16 mouse cellular contexts compared by ENCODE assay signal in genomic region chr9:29942183-29942952, GRCm38 (mm10). TPM values are rescaled to one million over a fixed set of nuclear protein-coding genes. Genes with fewer than 3 reads are reported as not detected.
A peak's percentile ranks its signal among the peaks of the same experiment; 100 is the strongest.
DNase-seq lines count a peak whose midpoint lies in the region; ATAC-seq and TF ChIP-seq lines count a peak whose summit lies in the region.
"Had no signal": no experiment of that assay in that cellular context is flagged by ENCODE, and none has a peak within 500 bp of the region (broad histone marks: within the 10 kb centered on the region; RNA-seq: fewer than 3 reads in every experiment).

No protein-coding gene starts in this region.

- H3K36me3 ChIP-seq in midbrain, embryonic 14.5 days (ENCODE audit: control insufficient read depth, insufficient read depth, low read length) = no peaks in the 10 kb centered on the region
- H3K36me3 ChIP-seq in midbrain, embryonic 10.5 days = no peaks in the 10 kb centered on the region
- H3K36me3 ChIP-seq in hindbrain, postnatal 0 days (ENCODE audit: insufficient read depth, low read length) = no peaks in the 10 kb centered on the region
- H3K36me3 ChIP-seq: limb, embryonic 10.5 days had no signal

- no peak overlapping the region for H3K9ac ChIP-seq in midbrain, embryonic 14.5 days (replicated peaks; ENCODE audit: low read length)
- H3K9ac ChIP-seq in hindbrain, postnatal 0 days (replicated peaks; ENCODE audit: low read length) = no peak overlapping the region
- H3K9ac ChIP-seq: liver, postnatal 0 days had no signal

- ATAC-seq in midbrain, embryonic 14.5 days (ENCODE audit: low FRiP score, low TSS enrichment) = no peak; the same call in 1 of the 2 replicates
- no peak for ATAC-seq in hindbrain, postnatal 0 days
- ATAC-seq: CD4-positive, CD25-positive, alpha-beta regulatory T cell, adult 4 months; liver, postnatal 0 days; Patski had no signal

- DNase-seq in heart, adult 11 months = peak; percentile 83
- DNase-seq in heart, adult 9 months (ENCODE audit: low spot score in 2 of 2) = no peak
- DNase-seq in midbrain, embryonic 14.5 days = peak; percentile 53
- no peak for DNase-seq in midbrain, embryonic 10.5 days (ENCODE audit: low spot score)
- peak; percentile 70 for DNase-seq in hindbrain, postnatal 0 days (ENCODE audit: low spot score)
- DNase-seq in right cerebral cortex, postnatal 36 days (ENCODE audit: low spot score in 2 of 2) = peak; percentile 38 to 40
- no peak for DNase-seq in ovary, postnatal 36 days (ENCODE audit: low spot score)
- DNase-seq: adrenal gland, postnatal 14 days; cerebellum, adult 9-10 months; kidney, postnatal 25 days; liver, postnatal 0 days had no signal

- 49% methylated on average over 11 of the region's 11 CpGs for WGBS in midbrain, embryonic 14.5 days
- 63% methylated on average over 11 of the region's 11 CpGs for WGBS in midbrain, embryonic 10.5 days
- WGBS in hindbrain, postnatal 0 days = 43% methylated on average over 11 of the region's 11 CpGs

- no peak overlapping the region for H3K4me2 ChIP-seq in midbrain, embryonic 14.5 days (ENCODE audit: low read length)
- no peak overlapping the region for H3K4me2 ChIP-seq in hindbrain, postnatal 0 days (ENCODE audit: low read depth, low read length)

- no peaks in the 10 kb centered on the region for H3K27me3 ChIP-seq in midbrain, embryonic 14.5 days (ENCODE audit: control insufficient read depth, insufficient read depth, low read length)
- peaks cover 49% of the 10 kb centered on the region for H3K27me3 ChIP-seq in midbrain, embryonic 10.5 days (ENCODE audit: low read depth, poor library complexity, severe bottlenecking)
- no peaks in the 10 kb centered on the region for H3K27me3 ChIP-seq in hindbrain, postnatal 0 days (ENCODE audit: insufficient read depth, low read length)

- TF ChIP-seq CTCF in hindbrain, postnatal 0 days (IDR thresholded peaks at IDR 0.05; ENCODE audit: low read depth) = no peak

- H3K4me1 ChIP-seq in midbrain, embryonic 14.5 days (ENCODE audit: control insufficient read depth, insufficient read depth, low read length) = peaks cover 27% of the 10 kb centered on the region
- peaks cover 12% of the 10 kb centered on the region for H3K4me1 ChIP-seq in midbrain, embryonic 10.5 days
- H3K4me1 ChIP-seq in hindbrain, postnatal 0 days (ENCODE audit: insufficient read depth, low read length) = peaks cover 5% of the 10 kb centered on the region

- H3K9me3 ChIP-seq in midbrain, embryonic 14.5 days (ENCODE audit: control insufficient read depth, low read length) = no peaks in the 10 kb centered on the region
- no peaks in the 10 kb centered on the region for H3K9me3 ChIP-seq in midbrain, embryonic 10.5 days (replicated peaks)
- H3K9me3 ChIP-seq in hindbrain, postnatal 0 days (ENCODE audit: low read length) = no peaks in the 10 kb centered on the region
- H3K9me3 ChIP-seq: limb, embryonic 10.5 days had no signal

- H3K27ac ChIP-seq in midbrain, embryonic 14.5 days (replicated peaks; ENCODE audit: low read depth, low read length) = no peak overlapping the region
- H3K27ac ChIP-seq in midbrain, embryonic 10.5 days (replicated peaks) = no peak overlapping the region
- H3K27ac ChIP-seq in hindbrain, postnatal 0 days = no peak overlapping the region
- H3K27ac ChIP-seq: limb, embryonic 10.5 days had no signal

- H3K4me3 ChIP-seq in midbrain, embryonic 14.5 days (replicated peaks; ENCODE audit: low read depth, low read length) = no peak overlapping the region
- no peak overlapping the region for H3K4me3 ChIP-seq in midbrain, embryonic 10.5 days
- no peak overlapping the region for H3K4me3 ChIP-seq in hindbrain, postnatal 0 days (ENCODE audit: low read length)
- H3K4me3 ChIP-seq: limb, embryonic 10.5 days had no signal

RNA-seq across cellular contexts. Expression of gene Ntm, which starts 20.6 kb away (rescaled TPM):
- polyA plus RNA-seq in midbrain, embryonic 14.5 days (2014; fragmentation: Nextera tagmentation; extraction: Ambion mirVana) = 160 and 182 TPM in 2 replicates
- polyA plus RNA-seq in midbrain, embryonic 10.5 days (2016; fragmentation: Nextera tagmentation; extraction: Ambion mirVana) = 7.8 and 12.4 TPM in 2 replicates
- 191 and 208 TPM in 2 replicates for total RNA-seq in hindbrain, postnatal 0 days (2014; rRNA removed)
- 268 and 269 TPM in 2 replicates for polyA plus RNA-seq in hindbrain, postnatal 0 days (2015; fragmentation: Nextera tagmentation; extraction: Ambion mirVana)
- total RNA-seq: hematopoietic stem cell, adult 5-6 weeks; megakaryocyte progenitor cell, adult 5-6 weeks had no signal
- polyA plus RNA-seq: CD4-positive, CD25-positive, alpha-beta regulatory T cell, adult 4 months had no signal

Comparison
In these comparisons a context has a peak if more than half of its experiments do, and no peak if none do; other contexts are left out.
1. DNase-seq: peak in heart, adult 11 months (single experiment), midbrain, embryonic 14.5 days (single experiment), hindbrain, postnatal 0 days (single experiment) and right cerebral cortex, postnatal 36 days (2 of 2); none in heart, adult 9 months (0 of 2), midbrain, embryonic 10.5 days (single experiment) and ovary, postnatal 36 days (single experiment).
2. RNA of gene Ntm, which starts 20.6 kb away (polyA plus RNA-seq): 268 to 269 TPM in hindbrain, postnatal 0 days and 160 to 182 TPM in midbrain, embryonic 14.5 days; 7.8 to 12.4 TPM in midbrain, embryonic 10.5 days; every median in the first group is over 10 times any median in the second.